Mouse (Mus musculus) liver, postnatal 0 days (tissue): ENCODE results near the gene Klf3. TPM values are rescaled to one million over a fixed set of nuclear protein-coding genes. Genes with fewer than 3 reads are reported as not detected.
A peak's percentile ranks its signal among the peaks of the same experiment; 100 is the strongest.

ENCODE experiments used
- ATAC-seq: fragments of 200-750 bp; cut with Nextera tagmentation; 2 replicates; pipeline ENCODE4 v1.8.0; 2017; ENCODE audit warnings: mild to moderate bottlenecking, moderate library complexity
- DNase-seq: peaks from one replicate; pipeline ENCODE4 v3.0.0-alpha.2; 2016
- H3K27ac ChIP-seq: fragments of 300-500 bp; sonication (generic); 2 replicates; pipeline ENCODE4 v1.5.1; 2014; ENCODE audit warnings: antibody characterized with exemption, moderate library complexity, mild to moderate bottlenecking, low read depth
- H3K27me3 ChIP-seq: fragments of 300-500 bp; sonication (generic); 2 replicates; pipeline ENCODE4 v1.6.1; 2014; ENCODE audit warnings: low read length, control low read depth, mixed read lengths; ENCODE audit not compliant: insufficient read depth
- H3K36me3 ChIP-seq: fragments of 300-500 bp; sonication (generic); replicated peaks from 2 replicates; pipeline ENCODE4 v1.6.1; 2014; ENCODE audit warnings: mild to moderate bottlenecking, control low read depth, low read length, moderate library complexity, mixed read lengths; ENCODE audit not compliant: insufficient read depth
- H3K4me1 ChIP-seq: fragments of 300-500 bp; sonication (generic); 2 replicates; pipeline ENCODE4 v1.6.1; 2014; ENCODE audit warnings: antibody characterized with exemption, mild to moderate bottlenecking, control low read depth; ENCODE audit not compliant: insufficient read depth
- H3K4me2 ChIP-seq: fragments of 300-500 bp; sonication (generic); 2 replicates; pipeline ENCODE4 v1.6.1; 2014; ENCODE audit warnings: low read depth, mild to moderate bottlenecking, low read length, moderate library complexity, mixed read lengths
- H3K4me3 ChIP-seq: fragments of 300-500 bp; sonication (generic); 2 replicates; pipeline ENCODE4 v1.5.1; 2014; ENCODE audit warnings: low read depth, low read length
- H3K9ac ChIP-seq: fragments of 300-500 bp; sonication (generic); replicated peaks from 2 replicates; pipeline ENCODE4 v1.6.1; 2014; ENCODE audit warnings: mild to moderate bottlenecking, moderate library complexity
- H3K9me3 ChIP-seq: fragments of 300-500 bp; sonication (generic); 2 replicates; pipeline ENCODE4 v1.6.1; 2016; ENCODE audit warnings: mild to moderate bottlenecking, control low read depth, low read length, mixed read lengths
- CTCF ChIP-seq: sonication (generic); IDR thresholded peaks from 2 replicates; pipeline ENCODE4 v1.5.1; 2016; ENCODE audit warnings: antibody characterized with exemption, low read depth
- EP300 ChIP-seq: IDR thresholded peaks from 2 replicates; pipeline ENCODE4 v1.6.1; 2016; ENCODE audit warnings: antibody characterized with exemption, low read depth, mild to moderate bottlenecking
- WGBS: fragments of 180-500 bp; shearing (Covaris S2); extraction: QIAGEN DNeasy Blood & Tissue Kit; methylation state at CpG from one replicate; pipeline ENCODE4 v1.1.7; 2014; ENCODE audit not compliant: insufficient replicate concordance; 5-methylcytosine and 5-hydroxymethylcytosine counted together
- polyA plus RNA-seq: library from polyadenylated mRNA; unstranded; fragments of >200 nt; fragmentation: Nextera tagmentation; extraction: Ambion mirVana; gene quantifications from 2 replicates; pipeline ENCODE4 v1.2.1, GENCODE M21; 2015

Klf3 gene
- polyA plus RNA-seq, 1 experiment from 2014 or later = 65.7 TPM

- peak overlapping the region; percentile 64 for H3K4me3 ChIP-seq
- 3% methylated on average over 22 of the region's 22 CpGs for WGBS
- peak overlapping the region; percentile 83 for H3K4me2 ChIP-seq
- ATAC-seq (peak; percentile 79), DNase-seq (peak; percentile 92)
- TF ChIP-seq EP300 (peak; percentile 57), CTCF (no peak)
- H3K4me1 ChIP-seq = peaks cover 67% of the 10 kb centered on the region
- H3K27ac ChIP-seq = peak overlapping the region; percentile 99
- peak overlapping the region; percentile 93 for H3K9ac ChIP-seq
- H3K36me3 ChIP-seq = peaks cover 46% of the 10 kb centered on the region
- H3K27me3 ChIP-seq = no peaks in the 10 kb centered on the region
- no peaks in the 10 kb centered on the region for H3K9me3 ChIP-seq
Measured at GRCm38 (mm10) chr5:64812124-64812982, 9.2 kb downstream of the Klf3 start.

GRCm38 (mm10) chr5:64812983-64813304 is 9.8 kb downstream of the Klf3 start:
- Histone ChIP-seq H3K9me3 (no peaks in the 10 kb centered on the region), H3K4me2 (peak overlapping the region; percentile 83), H3K4me1 (peaks cover 65% of the 10 kb centered on the region), H3K36me3 (peaks cover 50% of the 10 kb centered on the region), H3K9ac (peak overlapping the region; percentile 93), H3K27me3 (no peaks in the 10 kb centered on the region), H3K27ac (peak overlapping the region; percentile 99), H3K4me3 (peak overlapping the region; percentile 64)
- ATAC-seq (no peak), DNase-seq (no peak)
- 10% methylated on average over 4 of the region's 4 CpGs for WGBS
- TF ChIP-seq EP300 = no peak
- no peak for TF ChIP-seq CTCF

GRCm38 (mm10) chr5:64813361-64813760 is 10.2 kb downstream of the Klf3 start:
- H3K27ac ChIP-seq = peak overlapping the region; percentile 99
- ATAC-seq (no peak), DNase-seq (peak; percentile 87)
- WGBS = 5% methylated on average over 9 of the region's 9 CpGs
- peak overlapping the region; percentile 83 for H3K4me2 ChIP-seq
- H3K27me3 ChIP-seq = no peaks in the 10 kb centered on the region
- H3K4me3 ChIP-seq = peak overlapping the region; percentile 64
- peaks cover 60% of the 10 kb centered on the region for H3K4me1 ChIP-seq
- TF ChIP-seq EP300 (peak; percentile 56; the same call in 1 of the 2 replicates), CTCF (peak; percentile 98)
- H3K9me3 ChIP-seq = no peaks in the 10 kb centered on the region
- peaks cover 54% of the 10 kb centered on the region for H3K36me3 ChIP-seq
- peak overlapping the region; percentile 93 for H3K9ac ChIP-seq

- H3K4me3 ChIP-seq = peak overlapping the region; percentile 64
- H3K4me1 ChIP-seq = peaks cover 50% of the 10 kb centered on the region
- H3K27ac ChIP-seq = no peak overlapping the region
- ATAC-seq (no peak), DNase-seq (no peak)
- peaks cover 53% of the 10 kb centered on the region for H3K36me3 ChIP-seq
- WGBS = 71% methylated on average over 7 of the region's 7 CpGs
- no peaks in the 10 kb centered on the region for H3K27me3 ChIP-seq
- peak overlapping the region; percentile 1; the same call in 1 of the 2 replicates for H3K9ac ChIP-seq
- H3K9me3 ChIP-seq = no peaks in the 10 kb centered on the region
- TF ChIP-seq EP300 (no peak), CTCF (no peak)
- peak overlapping the region; percentile 83 for H3K4me2 ChIP-seq
Measured at GRCm38 (mm10) chr5:64814416-64814815, 11.2 kb downstream of the Klf3 start.

- H3K4me1 ChIP-seq = peaks cover 38% of the 10 kb centered on the region
- H3K9me3 ChIP-seq = no peaks in the 10 kb centered on the region
- no peak for ATAC-seq
- H3K36me3 ChIP-seq = peaks cover 63% of the 10 kb centered on the region
- H3K9ac ChIP-seq = no peak overlapping the region
- DNase-seq = no peak
- WGBS = 88% methylated on average over 8 of the region's 8 CpGs
- no peak for TF ChIP-seq CTCF
- no peak for TF ChIP-seq EP300
- H3K27me3 ChIP-seq = no peaks in the 10 kb centered on the region
- H3K4me3 ChIP-seq = no peak overlapping the region
- no peak overlapping the region for H3K4me2 ChIP-seq
- H3K27ac ChIP-seq = no peak overlapping the region
Measured at GRCm38 (mm10) chr5:64815631-64816030, 12.4 kb downstream of the Klf3 start.

GRCm38 (mm10) chr5:64816290-64816973 is 13.2 kb downstream of the Klf3 start:
- H3K27ac ChIP-seq = no peak overlapping the region
- no peak overlapping the region for H3K4me3 ChIP-seq
- TF ChIP-seq CTCF = no peak
- no peak for TF ChIP-seq EP300
- H3K27me3 ChIP-seq = no peaks in the 10 kb centered on the region
- peaks cover 30% of the 10 kb centered on the region for H3K4me1 ChIP-seq
- peaks cover 72% of the 10 kb centered on the region for H3K36me3 ChIP-seq
- no peak overlapping the region for H3K4me2 ChIP-seq
- H3K9me3 ChIP-seq = no peaks in the 10 kb centered on the region
- ATAC-seq (no peak), DNase-seq (no peak)
- 0 out of 2 replicates have a peak overlapping the region, but pooled peaks have one; percentile 18 for H3K9ac ChIP-seq
- 73% methylated on average over 15 of the region's 15 CpGs for WGBS
